Mouse (Mus musculus) liver, postnatal 0 days (tissue): ENCODE results near the gene Anxa4. TPM values are rescaled to one million over a fixed set of nuclear protein-coding genes. Genes with fewer than 3 reads are reported as not detected.

Experiments
- ATAC-seq: fragments of 200-750 bp; cut with Nextera tagmentation; 2 replicates; pipeline ENCODE4 v1.8.0; 2017; ENCODE audit warnings: mild to moderate bottlenecking, moderate library complexity
- DNase-seq: peaks from one replicate; pipeline ENCODE4 v3.0.0-alpha.2; 2016
- H3K27ac ChIP-seq: fragments of 300-500 bp; sonication (generic); 2 replicates; pipeline ENCODE4 v1.5.1; 2014; ENCODE audit warnings: antibody characterized with exemption, moderate library complexity, mild to moderate bottlenecking, low read depth
- H3K27me3 ChIP-seq: fragments of 300-500 bp; sonication (generic); 2 replicates; pipeline ENCODE4 v1.6.1; 2014; ENCODE audit warnings: low read length, control low read depth, mixed read lengths; ENCODE audit not compliant: insufficient read depth
- H3K36me3 ChIP-seq: fragments of 300-500 bp; sonication (generic); replicated peaks from 2 replicates; pipeline ENCODE4 v1.6.1; 2014; ENCODE audit warnings: mild to moderate bottlenecking, control low read depth, low read length, moderate library complexity, mixed read lengths; ENCODE audit not compliant: insufficient read depth
- H3K4me1 ChIP-seq: fragments of 300-500 bp; sonication (generic); 2 replicates; pipeline ENCODE4 v1.6.1; 2014; ENCODE audit warnings: antibody characterized with exemption, mild to moderate bottlenecking, control low read depth; ENCODE audit not compliant: insufficient read depth
- H3K4me2 ChIP-seq: fragments of 300-500 bp; sonication (generic); 2 replicates; pipeline ENCODE4 v1.6.1; 2014; ENCODE audit warnings: low read depth, mild to moderate bottlenecking, low read length, moderate library complexity, mixed read lengths
- H3K4me3 ChIP-seq: fragments of 300-500 bp; sonication (generic); 2 replicates; pipeline ENCODE4 v1.5.1; 2014; ENCODE audit warnings: low read depth, low read length
- H3K9ac ChIP-seq: fragments of 300-500 bp; sonication (generic); replicated peaks from 2 replicates; pipeline ENCODE4 v1.6.1; 2014; ENCODE audit warnings: mild to moderate bottlenecking, moderate library complexity
- H3K9me3 ChIP-seq: fragments of 300-500 bp; sonication (generic); 2 replicates; pipeline ENCODE4 v1.6.1; 2016; ENCODE audit warnings: mild to moderate bottlenecking, control low read depth, low read length, mixed read lengths
- CTCF ChIP-seq: sonication (generic); IDR thresholded peaks from 2 replicates; pipeline ENCODE4 v1.5.1; 2016; ENCODE audit warnings: antibody characterized with exemption, low read depth
- EP300 ChIP-seq: IDR thresholded peaks from 2 replicates; pipeline ENCODE4 v1.6.1; 2016; ENCODE audit warnings: antibody characterized with exemption, low read depth, mild to moderate bottlenecking
- WGBS: fragments of 180-500 bp; shearing (Covaris S2); extraction: QIAGEN DNeasy Blood & Tissue Kit; methylation state at CpG from one replicate; pipeline ENCODE4 v1.1.7; 2014; ENCODE audit not compliant: insufficient replicate concordance; 5-methylcytosine and 5-hydroxymethylcytosine counted together
- polyA plus RNA-seq: library from polyadenylated mRNA; unstranded; fragments of >200 nt; fragmentation: Nextera tagmentation; extraction: Ambion mirVana; gene quantifications from 2 replicates; pipeline ENCODE4 v1.2.1, GENCODE M21; 2015

Gene Anxa4
- polyA plus RNA-seq, 1 experiment from 2014 or later, result 32.7 TPM

DNA sequence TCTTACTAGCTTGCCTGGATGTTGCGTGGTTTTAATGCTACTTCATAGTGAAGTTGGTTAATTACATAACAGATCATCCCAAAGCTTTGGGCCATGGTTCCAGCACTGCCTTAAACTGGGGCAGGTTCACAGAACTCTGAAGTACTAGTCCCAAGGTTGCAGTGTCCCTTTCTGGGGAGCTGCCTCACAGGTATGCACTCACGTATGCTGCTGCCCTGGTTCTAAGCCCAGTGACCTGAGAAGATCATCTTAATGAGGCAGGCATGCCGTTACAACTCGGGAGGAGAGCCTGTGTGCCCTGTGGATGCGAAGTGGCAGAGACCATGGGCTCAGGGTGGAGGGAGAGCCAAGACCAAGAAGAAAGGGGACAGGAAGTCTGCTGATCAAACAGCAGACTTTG is 26.5 kb upstream of the Anxa4 start:
- Histone ChIP-seq H3K36me3 (no peaks in the 10 kb centered on the region), H3K4me1 (peaks cover 14% of the 10 kb centered on the region), H3K9ac (no peak overlapping the region), H3K4me2 (no peak overlapping the region), H3K27ac (no peak overlapping the region), H3K9me3 (no peaks in the 10 kb centered on the region), H3K4me3 (no peak overlapping the region), H3K27me3 (no peaks in the 10 kb centered on the region)
- DNase-seq (no peak), ATAC-seq (no peak)
- WGBS, result 89% methylated on average over 5 of the region's 5 CpGs
- no peak for TF ChIP-seq EP300
- TF ChIP-seq CTCF, result no peak

DNA sequence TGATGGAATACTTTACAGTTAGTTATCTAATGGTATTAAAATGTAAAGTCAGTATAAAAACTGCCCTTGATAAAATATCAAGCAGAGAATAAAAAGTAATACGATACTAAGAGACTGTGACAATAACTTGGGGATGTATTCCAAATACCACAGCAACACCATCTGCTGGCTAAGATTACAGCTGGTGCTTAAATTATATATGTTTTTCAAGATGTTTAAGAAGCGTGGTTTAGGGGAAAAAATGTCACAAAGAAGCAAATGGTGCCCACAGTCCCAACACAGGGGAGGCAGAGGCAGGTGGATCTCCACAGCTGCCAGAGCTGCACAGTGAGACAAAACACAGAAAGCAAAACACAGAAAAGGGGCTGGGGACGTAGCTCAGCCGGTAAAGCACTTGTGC is 25.5 kb upstream of the Anxa4 start:
- WGBS, result 71% methylated on average over 4 of the region's 4 CpGs
- TF ChIP-seq EP300, result no peak
- no peak for TF ChIP-seq CTCF
- no peaks in the 10 kb centered on the region for H3K9me3 ChIP-seq

DNA sequence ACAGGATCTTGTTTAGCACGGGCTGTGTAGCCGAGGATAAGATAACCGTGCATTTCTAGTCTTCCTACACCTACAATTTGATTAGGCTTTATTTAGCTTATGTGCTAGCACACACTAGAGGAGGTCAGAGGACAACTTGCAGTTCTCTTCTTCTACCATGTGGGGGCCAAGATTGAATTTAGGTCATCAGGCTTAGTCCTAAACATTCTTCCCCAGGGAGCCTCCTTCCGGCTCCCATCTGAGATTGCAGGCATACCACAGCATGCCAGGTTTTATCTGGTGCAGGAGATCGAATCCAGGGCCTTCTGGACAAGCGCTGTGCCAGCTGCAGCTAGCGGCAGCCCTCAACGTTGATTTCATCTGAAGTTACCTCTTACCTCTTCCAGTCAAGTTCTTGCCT is 23.2 kb upstream of the Anxa4 start:
- ATAC-seq (no peak), DNase-seq (no peak)
- TF ChIP-seq CTCF (peak; percentile 68), EP300 (no peak)
- H3K27ac ChIP-seq, result no peak overlapping the region
- H3K9me3 ChIP-seq, result no peaks in the 10 kb centered on the region
- H3K36me3 ChIP-seq, result no peaks in the 10 kb centered on the region
- 20% methylated on average over 8 of the region's 8 CpGs for WGBS
- no peaks in the 10 kb centered on the region for H3K4me1 ChIP-seq
- H3K4me2 ChIP-seq, result no peak overlapping the region
- no peak overlapping the region for H3K4me3 ChIP-seq
- no peaks in the 10 kb centered on the region for H3K27me3 ChIP-seq
- no peak overlapping the region for H3K9ac ChIP-seq

More for the DNA sequence above, 25.5 kb upstream of the Anxa4 start:
- Histone ChIP-seq H3K36me3 (no peaks in the 10 kb centered on the region), H3K4me3 (no peak overlapping the region), H3K4me2 (no peak overlapping the region), H3K4me1 (peaks cover 11% of the 10 kb centered on the region), H3K27me3 (no peaks in the 10 kb centered on the region), H3K9ac (no peak overlapping the region), H3K27ac (no peak overlapping the region)
- DNase-seq (no peak), ATAC-seq (no peak)

DNA sequence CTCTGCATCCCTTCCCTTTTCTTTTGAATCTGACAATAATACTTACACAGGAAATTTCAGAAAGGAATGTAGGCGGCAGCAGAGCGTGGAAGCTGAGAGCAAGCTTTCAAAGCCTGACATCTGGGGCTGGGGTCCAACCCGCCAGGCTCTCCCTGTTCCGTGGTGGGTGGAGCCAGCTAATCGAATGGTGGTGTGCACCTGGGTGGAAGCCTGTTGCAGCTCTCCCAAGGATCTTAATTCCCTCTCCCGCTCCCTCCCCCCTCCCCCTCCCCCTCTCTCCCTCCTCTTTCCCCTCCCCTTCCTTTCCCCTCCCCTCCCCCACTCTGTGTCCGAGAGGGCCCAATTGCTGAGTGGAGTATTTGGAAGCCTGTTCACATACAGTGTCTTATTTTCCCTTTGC is 22.1 kb upstream of the Anxa4 start:
- no peak for ATAC-seq
- no peak for TF ChIP-seq EP300
- no peak for TF ChIP-seq CTCF
- 48% methylated on average over 7 of the region's 7 CpGs for WGBS
- Histone ChIP-seq H3K27ac (no peak overlapping the region), H3K36me3 (no peaks in the 10 kb centered on the region), H3K27me3 (no peaks in the 10 kb centered on the region), H3K4me3 (no peak overlapping the region), H3K9me3 (no peaks in the 10 kb centered on the region), H3K4me2 (no peak overlapping the region), H3K4me1 (no peaks in the 10 kb centered on the region), H3K9ac (no peak overlapping the region)
- DNase-seq, result no peak

DNA sequence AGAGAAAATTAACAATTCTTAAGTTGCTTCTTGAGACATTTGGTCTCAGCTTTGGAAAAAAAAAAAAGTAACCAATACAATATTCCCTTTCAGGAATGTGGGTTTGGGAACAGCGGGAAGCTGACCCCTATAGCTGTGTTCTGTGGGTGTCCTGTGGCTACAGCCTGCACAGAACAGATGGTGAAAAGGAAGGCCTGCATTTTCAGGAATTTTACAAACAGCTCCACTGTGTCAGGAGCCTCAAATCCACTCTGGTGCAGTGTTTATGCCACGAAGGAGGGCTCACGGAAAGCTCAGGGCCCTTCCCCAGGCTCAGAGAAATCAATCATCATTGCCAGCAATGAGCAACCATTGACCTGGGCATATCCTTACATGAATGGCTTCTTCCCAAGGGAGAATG is 21.5 kb upstream of the Anxa4 start:
- no peaks in the 10 kb centered on the region for H3K4me1 ChIP-seq
- DNase-seq (no peak), ATAC-seq (no peak)
- H3K9ac ChIP-seq, result no peak overlapping the region
- H3K27me3 ChIP-seq, result no peaks in the 10 kb centered on the region
- H3K36me3 ChIP-seq, result no peaks in the 10 kb centered on the region
- no peaks in the 10 kb centered on the region for H3K9me3 ChIP-seq
- H3K4me3 ChIP-seq, result no peak overlapping the region
- no peak overlapping the region for H3K4me2 ChIP-seq
- TF ChIP-seq CTCF, result no peak
- TF ChIP-seq EP300, result no peak
- H3K27ac ChIP-seq, result no peak overlapping the region
- WGBS, result 78% methylated on average over 3 of the region's 3 CpGs

DNA sequence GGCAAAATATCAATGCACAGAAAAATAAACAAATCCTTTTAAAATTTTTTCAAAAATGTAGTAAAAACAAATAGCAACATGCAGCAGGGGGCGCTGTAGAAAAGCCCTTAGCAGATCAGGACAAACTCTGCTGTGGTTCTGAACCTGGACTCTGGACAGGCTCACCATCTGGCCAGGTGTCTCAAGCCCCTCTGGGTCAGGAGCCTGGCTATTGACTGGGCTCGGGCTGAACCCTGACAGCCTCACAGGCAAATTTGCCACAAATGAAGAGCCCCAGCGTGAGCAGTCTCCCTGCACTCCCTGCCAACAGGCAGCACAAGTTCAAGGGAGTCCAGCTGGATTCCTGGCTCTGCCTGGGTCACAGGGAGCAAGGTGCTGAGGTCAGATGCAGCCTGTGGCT is 20.0 kb upstream of the Anxa4 start:
- Histone ChIP-seq H3K9ac (no peak overlapping the region), H3K27ac (no peak overlapping the region), H3K4me2 (no peak overlapping the region), H3K27me3 (no peaks in the 10 kb centered on the region), H3K4me3 (no peak overlapping the region), H3K36me3 (no peaks in the 10 kb centered on the region), H3K4me1 (no peaks in the 10 kb centered on the region), H3K9me3 (no peaks in the 10 kb centered on the region)
- WGBS, result 31% methylated on average over 3 of the region's 3 CpGs
- TF ChIP-seq EP300 (no peak), CTCF (peak; percentile 68)
- DNase-seq, result peak; percentile 65
- ATAC-seq, result peak; percentile 74

DNA sequence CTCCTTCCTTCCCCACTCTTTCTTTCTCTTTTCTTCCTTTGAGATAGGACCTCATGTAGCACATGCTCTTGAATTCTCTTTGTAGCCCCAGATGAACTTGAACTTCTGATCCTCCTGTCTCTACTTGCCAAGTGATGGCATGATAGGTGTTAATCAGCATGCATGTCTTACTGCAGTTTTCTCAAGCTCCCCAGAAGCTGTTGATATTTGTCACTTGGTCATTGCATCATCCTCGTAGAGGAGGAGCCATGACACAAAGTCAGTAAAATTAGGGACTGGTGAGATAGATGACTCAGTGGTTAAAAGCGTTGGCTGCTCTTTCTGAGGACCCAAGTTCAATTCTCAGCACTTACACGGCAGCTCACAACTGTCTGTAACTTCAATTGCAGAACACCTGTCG is 19.5 kb upstream of the Anxa4 start:
- Histone ChIP-seq H3K9me3 (no peaks in the 10 kb centered on the region), H3K9ac (no peak overlapping the region), H3K27me3 (no peaks in the 10 kb centered on the region), H3K4me1 (no peaks in the 10 kb centered on the region), H3K4me2 (no peak overlapping the region), H3K36me3 (no peaks in the 10 kb centered on the region), H3K4me3 (no peak overlapping the region), H3K27ac (no peak overlapping the region)
- no peak for ATAC-seq
- 46% methylated on average over 4 of the region's 4 CpGs for WGBS
- no peak for DNase-seq
- TF ChIP-seq CTCF (no peak), EP300 (no peak)
